Mouse (Mus musculus) mature B cell (primary cell): ENCODE results near the gene Ldlrap1.

Source experiments
- in situ Hi-C: fragments of 300-500 bp; cut with MboI; formaldehyde crosslinking; loops from 2 replicates; pipeline ENCODE4 v1.14.3; 2019

The Ldlrap1 gene

DNA sequence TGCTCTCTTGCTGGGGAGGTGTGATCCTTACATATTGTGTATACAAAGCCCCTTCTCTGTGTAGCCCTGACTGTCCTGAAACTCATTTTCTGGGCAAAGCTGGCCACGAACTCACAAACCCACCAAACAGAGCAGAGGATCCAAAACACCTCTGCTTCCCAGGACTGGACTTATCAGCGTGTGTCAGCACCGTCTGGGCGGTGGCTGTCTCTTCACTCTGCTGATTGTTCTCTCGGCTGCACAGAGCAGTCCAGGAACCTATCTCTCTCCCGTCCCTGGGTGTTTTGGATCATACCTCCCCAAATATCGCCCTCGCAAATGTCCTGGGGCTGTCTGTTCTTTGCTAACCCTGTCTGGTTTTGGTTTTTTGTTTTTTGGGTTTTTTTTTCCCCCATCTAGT, 48.3 kb downstream of the Ldlrap1 start:
- in situ Hi-C loops = loop anchor here (10.0 kb wide), 1 partner anchor 135 kb away; no protein-coding TSS in a partner anchor

DNA sequence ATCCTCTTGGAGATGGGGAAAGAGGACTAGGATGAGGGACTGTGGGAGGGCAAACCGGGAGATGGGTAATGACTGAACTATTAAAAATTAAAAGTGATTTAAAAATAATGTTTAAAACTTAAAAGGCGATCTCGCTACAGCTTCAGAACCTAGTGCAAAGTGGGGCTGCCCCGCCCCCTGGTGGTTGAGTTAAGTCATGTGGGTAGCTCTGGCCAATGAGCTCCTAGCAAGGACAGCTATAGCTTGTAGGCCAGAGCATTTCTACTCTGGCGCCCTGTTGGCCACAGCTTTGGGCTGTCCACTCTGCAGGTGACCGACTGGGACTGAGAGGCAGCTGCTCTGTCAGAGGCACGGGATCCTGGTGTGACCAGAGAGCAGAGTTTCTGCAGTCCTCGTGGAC, 53.9 kb downstream of the Ldlrap1 start:
- in situ Hi-C loops = loop anchor here (5.0 to 10.0 kb wide), 2 partner anchors 129 to 167 kb away; no protein-coding TSS in a partner anchor

DNA sequence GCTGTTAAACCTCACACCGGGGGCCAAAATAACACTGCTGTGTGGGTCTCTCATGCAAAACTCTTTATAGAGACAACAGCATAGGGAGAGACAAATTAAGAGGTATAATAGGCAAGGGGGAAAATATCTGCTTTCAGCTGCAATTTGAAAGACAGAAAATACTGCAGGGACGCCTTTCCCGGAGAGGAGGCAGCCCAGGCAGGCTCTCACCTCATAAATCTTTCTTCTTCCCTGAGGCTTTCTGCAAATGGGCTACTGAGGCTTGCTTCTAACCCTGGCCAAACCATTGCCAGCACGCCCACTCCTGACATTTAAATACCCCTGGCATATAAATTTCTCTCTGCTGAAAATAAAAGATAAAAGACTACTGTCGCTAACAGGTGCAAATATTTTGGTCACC, 62.5 kb downstream of the Ldlrap1 start:
- in situ Hi-C loops = no loop called here

DNA sequence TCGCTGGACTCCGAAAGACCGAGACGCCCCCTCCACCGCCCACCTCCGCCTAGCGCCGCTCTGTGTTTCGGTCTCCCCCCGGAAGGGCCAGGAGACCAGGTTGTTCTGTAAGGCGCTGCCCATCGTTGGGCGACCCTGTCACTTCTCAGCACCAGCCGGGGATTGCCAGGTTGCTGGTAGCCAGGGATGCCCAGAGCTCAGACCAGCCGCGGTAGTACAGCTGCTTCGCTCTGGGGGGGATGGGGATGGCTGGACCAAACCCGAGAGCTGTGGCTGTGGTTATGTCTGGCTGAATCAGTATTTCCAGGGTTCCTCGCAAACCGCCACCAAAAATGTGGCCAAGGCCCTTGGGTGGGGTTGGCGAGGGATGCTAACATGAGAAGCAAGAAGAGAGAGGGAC, 63.2 kb downstream of the Ldlrap1 start:
- in situ Hi-C loops = no loop called here

DNA sequence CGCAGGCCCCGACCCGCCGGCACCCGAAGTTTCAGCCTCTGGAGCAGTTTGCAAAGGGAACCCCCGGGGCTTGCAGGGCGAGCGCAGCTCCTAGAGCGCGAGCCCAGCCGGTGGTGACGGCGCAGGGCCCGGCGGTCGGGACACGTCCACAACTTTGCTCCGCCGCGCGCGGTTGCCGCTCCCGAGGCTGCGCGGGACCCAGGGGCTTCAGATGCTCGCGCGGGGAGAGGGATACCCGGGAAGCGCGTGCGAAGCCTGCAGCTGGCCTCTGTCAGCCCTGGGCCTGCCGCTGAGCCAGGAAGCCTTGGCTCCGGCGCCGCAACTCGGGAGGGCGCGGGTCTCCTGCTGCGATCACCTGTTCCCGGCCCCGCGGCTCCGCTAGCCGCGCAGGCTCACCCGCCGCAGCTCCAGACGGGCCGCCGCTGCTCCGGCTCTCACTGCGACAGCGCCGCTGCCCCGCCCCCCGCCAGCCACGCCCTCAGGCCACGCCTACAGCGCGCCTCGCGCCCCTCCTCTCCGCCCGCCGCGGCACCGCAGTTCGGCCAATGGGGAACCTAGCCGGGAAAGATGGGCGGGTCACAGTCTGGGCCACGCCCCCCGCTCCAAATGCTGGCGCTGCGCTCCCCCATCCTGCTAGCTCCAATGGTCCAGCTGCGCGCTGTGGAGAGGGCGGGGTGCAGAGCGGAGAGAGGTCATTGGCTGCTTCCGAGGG, 63.8 kb downstream of the Ldlrap1 start, which contains the start of gene Man1c1:
Man1c1 (minus strand) TSS at position 456 of the 712 bp plus-strand sequence.
- in situ Hi-C loops = no loop called here

DNA sequence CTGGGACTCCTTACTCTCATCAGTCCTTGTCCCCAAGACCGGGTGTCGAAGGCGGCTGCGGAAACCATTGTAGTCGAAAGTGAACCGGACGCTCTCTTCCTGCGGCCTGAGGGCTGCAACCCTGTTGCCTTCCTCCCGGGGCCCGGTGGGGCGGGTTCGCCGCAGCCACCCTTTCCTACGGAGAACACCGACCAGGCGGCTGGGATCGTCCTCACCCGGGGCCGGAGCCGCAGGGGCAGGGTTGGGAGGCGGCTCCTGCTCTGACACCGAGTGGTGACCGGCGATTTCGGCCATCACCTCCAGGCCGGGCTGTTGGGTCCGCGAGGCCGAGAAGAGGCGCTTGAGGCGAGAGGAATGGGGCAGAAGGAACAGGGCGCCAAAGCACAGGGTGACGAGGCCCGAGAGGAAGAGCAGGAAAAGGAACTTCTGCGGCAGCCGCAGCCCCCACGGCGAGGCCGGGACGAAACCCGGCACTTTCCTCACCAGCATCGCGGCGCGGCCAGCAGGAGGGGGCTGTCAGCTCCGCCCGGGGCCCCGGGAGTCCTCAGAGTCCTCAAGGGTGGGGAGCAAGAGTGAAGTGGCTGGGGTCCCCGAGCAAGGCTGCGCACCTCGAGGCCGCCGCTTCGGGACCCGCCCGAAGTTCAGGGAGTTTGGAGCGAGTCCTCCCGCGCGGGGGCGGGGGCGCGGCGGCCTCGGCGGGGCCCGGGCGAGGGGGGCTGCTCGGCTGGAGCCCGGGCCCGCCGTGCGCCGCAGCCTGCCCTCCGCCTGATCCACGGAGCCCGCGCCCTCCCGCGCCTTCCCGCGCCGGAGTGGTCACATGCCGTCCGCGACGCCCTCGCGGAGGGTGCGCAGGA, 64.6 kb downstream of the Ldlrap1 start:
- in situ Hi-C loops = no loop called here

DNA sequence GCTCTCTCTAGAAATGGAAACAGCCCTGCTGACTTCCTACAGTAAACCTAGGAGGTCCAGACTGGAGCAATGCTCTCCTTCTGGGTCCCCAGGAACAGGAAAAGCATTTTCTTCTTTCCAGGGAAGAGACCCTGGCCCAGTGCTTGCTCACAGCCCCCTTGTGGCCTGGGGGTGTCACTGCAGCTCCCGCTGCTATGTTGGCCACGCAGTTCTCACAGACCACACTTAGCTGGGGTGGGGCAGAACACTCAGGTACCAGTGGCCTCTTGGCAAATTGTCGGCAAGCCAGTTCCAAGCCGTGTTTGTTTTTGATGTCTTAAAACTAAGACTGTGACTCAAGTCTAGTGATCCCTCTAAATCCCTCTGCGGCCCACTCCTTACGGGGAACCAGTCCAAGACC, 65.9 kb downstream of the Ldlrap1 start:
- in situ Hi-C loops = no loop called here

DNA sequence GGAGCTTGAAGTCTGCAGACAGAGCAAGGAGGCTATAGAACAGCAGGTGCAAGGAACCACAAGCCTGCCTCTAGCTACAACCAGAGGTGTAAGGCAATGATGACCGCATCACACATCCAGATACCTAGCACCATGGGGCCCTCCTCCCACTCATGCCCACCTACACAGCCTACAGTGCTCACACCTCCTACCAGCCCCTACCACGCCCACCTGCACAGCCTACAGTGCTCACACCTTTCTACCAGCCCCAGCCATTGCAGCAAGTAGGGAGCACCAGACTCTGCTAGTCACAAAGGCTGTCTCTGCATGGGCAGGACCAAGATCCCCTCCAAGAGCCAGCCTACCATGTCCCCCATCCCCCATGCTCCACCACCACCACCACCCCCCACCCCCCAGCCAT, 66.9 kb downstream of the Ldlrap1 start:
- in situ Hi-C loops = no loop called here

DNA sequence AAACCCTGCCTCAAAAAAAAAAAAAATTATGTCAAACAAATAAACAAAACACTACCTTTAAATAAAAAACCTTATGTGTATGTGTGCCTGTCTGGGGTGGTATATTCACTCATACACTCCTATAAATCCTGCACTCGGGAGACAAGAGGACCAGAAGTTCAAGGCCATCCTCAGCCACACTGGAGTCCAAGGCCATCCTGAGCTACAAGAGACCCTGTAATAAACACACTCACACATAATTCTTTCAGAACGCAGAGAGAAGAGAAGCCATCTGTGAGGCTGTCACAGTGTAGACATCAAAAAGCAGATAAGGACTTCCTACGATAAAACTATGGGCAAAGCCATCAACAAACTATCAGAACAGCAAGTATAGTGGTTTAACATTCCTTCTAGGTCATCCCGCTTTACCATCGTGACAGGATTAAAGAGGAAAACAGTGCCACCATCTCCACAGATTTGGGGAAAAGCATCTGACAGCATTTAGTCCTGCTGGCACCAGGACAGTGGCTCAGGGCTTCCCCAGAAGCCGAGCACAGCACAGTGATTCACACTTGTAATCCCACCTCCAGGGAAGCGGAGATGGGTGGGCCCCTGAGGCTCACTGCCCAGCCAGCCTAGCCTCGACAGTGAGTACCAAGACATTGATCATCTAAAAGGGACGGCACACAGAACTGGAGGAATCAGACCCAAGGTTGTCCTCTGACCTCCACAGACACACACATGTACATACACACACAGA, 74.5 kb downstream of the Ldlrap1 start:
- in situ Hi-C loops = no loop called here

DNA sequence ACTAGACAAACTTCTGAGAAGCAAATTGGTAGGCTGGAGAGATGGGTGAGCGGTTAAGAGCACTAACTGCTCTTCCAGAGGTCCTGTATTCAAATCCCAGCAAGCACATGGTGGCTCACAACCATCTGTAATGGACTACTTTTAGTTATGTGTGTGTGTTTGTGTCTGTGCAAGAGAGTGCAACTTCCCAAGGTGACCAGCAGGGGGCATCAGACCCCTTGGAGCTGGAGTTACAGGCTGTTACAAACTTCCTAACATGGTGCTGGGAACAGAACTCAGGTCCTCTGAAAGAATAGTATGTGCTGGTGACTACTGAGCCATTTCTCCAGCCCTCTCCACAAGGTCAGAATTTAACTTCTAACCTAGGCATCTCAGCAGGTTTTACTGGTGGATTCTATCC, 75.4 kb downstream of the Ldlrap1 start:
- in situ Hi-C loops = no loop called here
